Mouse (Mus musculus): ENCODE results near the gene Itgb3bp.

Itgb3bp gene

GRCm38 (mm10) chr4:99929613-99930517, at the start of gene Itgb3bp:
Gene Itgb3bp (minus strand): TSS chr4:99929813.
- peak; percentile 97 for DNase-seq (ENCODE audit: low read depth, low spot score)

GRCm38 (mm10) chr4:99979326-99979725, 49.7 kb upstream of the Itgb3bp start:
- peak; percentile 73 for DNase-seq (ENCODE audit: low read depth, low spot score)

- peak; percentile 98 for DNase-seq (ENCODE audit: low read depth, low spot score)
These were observed 44.8 kb upstream of the Itgb3bp start for GRCm38 (mm10) chr4:99974375-99974774.

GRCm38 (mm10) chr4:99973931-99974330, 44.3 kb upstream of the Itgb3bp start:
- no peak for DNase-seq (ENCODE audit: low read depth, low spot score)

- no peak for DNase-seq (ENCODE audit: low read depth, low spot score)
These were observed 43.3 kb upstream of the Itgb3bp start for GRCm38 (mm10) chr4:99972886-99973285.

GRCm38 (mm10) chr4:99970097-99970496, 40.5 kb upstream of the Itgb3bp start:
- peak; percentile 76 for DNase-seq (ENCODE audit: low read depth, low spot score)

- peak; percentile 86 for DNase-seq (ENCODE audit: low read depth, low spot score)
These were observed 39.7 kb upstream of the Itgb3bp start for GRCm38 (mm10) chr4:99969328-99969727.

GRCm38 (mm10) chr4:99966555-99966954, 36.9 kb upstream of the Itgb3bp start:
- DNase-seq (ENCODE audit: low read depth, low spot score): no peak

- no peak for DNase-seq (ENCODE audit: low read depth, low spot score)
These were observed 29.7 kb upstream of the Itgb3bp start for GRCm38 (mm10) chr4:99959308-99959707.

- DNase-seq (ENCODE audit: low read depth, low spot score): no peak
These were observed 28.6 kb upstream of the Itgb3bp start for GRCm38 (mm10) chr4:99958084-99958815.

GRCm38 (mm10) chr4:99957186-99957585, 27.6 kb upstream of the Itgb3bp start:
- DNase-seq (ENCODE audit: low read depth, low spot score): no peak

- peak; percentile 90 for DNase-seq (ENCODE audit: low read depth, low spot score)
These were observed 25.8 kb upstream of the Itgb3bp start for GRCm38 (mm10) chr4:99955396-99955795.

- peak; percentile 77 for DNase-seq (ENCODE audit: low read depth, low spot score)
These were observed 24.3 kb upstream of the Itgb3bp start for GRCm38 (mm10) chr4:99953904-99954303.

- DNase-seq (ENCODE audit: low read depth, low spot score): no peak
These were observed 18.3 kb upstream of the Itgb3bp start for GRCm38 (mm10) chr4:99947896-99948295.

- DNase-seq (ENCODE audit: low read depth, low spot score): no peak
These were observed 17.6 kb upstream of the Itgb3bp start for GRCm38 (mm10) chr4:99947192-99947591.

GRCm38 (mm10) chr4:99946516-99946915, 16.9 kb upstream of the Itgb3bp start:
- no peak for DNase-seq (ENCODE audit: low read depth, low spot score)

- DNase-seq (ENCODE audit: low read depth, low spot score): no peak
These were observed 15.4 kb upstream of the Itgb3bp start for GRCm38 (mm10) chr4:99945011-99945410.

- DNase-seq (ENCODE audit: low read depth, low spot score): no peak
These were observed 15.0 kb upstream of the Itgb3bp start for GRCm38 (mm10) chr4:99944606-99945005.

GRCm38 (mm10) chr4:99941655-99942414, 12.2 kb upstream of the Itgb3bp start:
- DNase-seq (ENCODE audit: low read depth, low spot score): peak; percentile 88

GRCm38 (mm10) chr4:99939711-99940505, 10.3 kb upstream of the Itgb3bp start:
- DNase-seq (ENCODE audit: low read depth, low spot score): no peak

GRCm38 (mm10) chr4:99936278-99936677, 6.7 kb upstream of the Itgb3bp start:
- peak; percentile 81 for DNase-seq (ENCODE audit: low read depth, low spot score)

Data from skeletal muscle tissue, adult 2 months (tissue).